23 mouse cellular contexts compared by ENCODE assay signal in genomic region chr17:53618369-53618768, GRCm38 (mm10).
"Had no signal": no experiment of that assay in that cellular context is flagged by ENCODE, and none has a peak within 500 bp of the region (broad histone marks: within the 10 kb centered on the region; RNA-seq: fewer than 3 reads in every experiment).

No protein-coding gene starts in this region.

- H3K36me3 ChIP-seq: midbrain, embryonic 15.5 days had no signal

- DNase-seq: liver, postnatal 0 days; lung, adult 2 months; lung, postnatal 14 days; lung, postnatal 36 days; retina, postnatal 1 day; right cerebral cortex, adult 18-20 months; right cerebral cortex, postnatal 25 days; right cerebral cortex, postnatal 4 days; spleen, adult 18-20 months; thymus, adult 18-20 months; thymus, postnatal 14 days; thymus, postnatal 36 days had no signal

- ATAC-seq: liver, postnatal 0 days; lung, postnatal 0 days; midbrain, embryonic 13.5 days; midbrain, embryonic 15.5 days had no signal

- H3K4me3 ChIP-seq: liver, embryonic 15.5 days; lung, embryonic 15.5 days; megakaryocyte, embryonic 14.5 days; midbrain, embryonic 13.5 days; midbrain, embryonic 15.5 days; myocyte; neural tube, embryonic 13.5 days; neural tube, embryonic 15.5 days had no signal

- H3K27me3 ChIP-seq: liver, embryonic 15.5 days; lung, embryonic 15.5 days; megakaryocyte, embryonic 14.5 days; midbrain, embryonic 13.5 days; midbrain, embryonic 15.5 days; neural tube, embryonic 13.5 days; neural tube, embryonic 15.5 days had no signal

- H3K4me2 ChIP-seq: liver, embryonic 15.5 days; lung, embryonic 15.5 days; midbrain, embryonic 11.5 days; midbrain, embryonic 13.5 days; midbrain, embryonic 15.5 days; neural tube, embryonic 13.5 days; neural tube, embryonic 15.5 days had no signal

- H3K9me3 ChIP-seq: liver, embryonic 15.5 days; lung, embryonic 15.5 days; megakaryocyte, embryonic 14.5 days; midbrain, embryonic 13.5 days; midbrain, embryonic 15.5 days; neural tube, embryonic 13.5 days; neural tube, embryonic 15.5 days had no signal

- H3K9ac ChIP-seq: liver, embryonic 15.5 days; liver, postnatal 0 days; lung, embryonic 15.5 days; midbrain, embryonic 13.5 days; midbrain, embryonic 15.5 days; neural tube, embryonic 13.5 days; neural tube, embryonic 15.5 days had no signal

- H3K4me1 ChIP-seq: lung, embryonic 15.5 days; midbrain, embryonic 13.5 days; midbrain, embryonic 15.5 days; neural tube, embryonic 13.5 days; neural tube, embryonic 15.5 days had no signal

- H3K27ac ChIP-seq: liver, embryonic 15.5 days; lung, embryonic 15.5 days; macrophage; midbrain, embryonic 13.5 days; midbrain, embryonic 15.5 days; neural tube, embryonic 13.5 days; neural tube, embryonic 15.5 days had no signal
